Mouse (Mus musculus) forebrain, embryonic 11.5 days (tissue): ENCODE results near the gene Wdr27. TPM values are rescaled to one million over a fixed set of nuclear protein-coding genes. Genes with fewer than 3 reads are reported as not detected.

Experiments used
- ATAC-seq: fragments of 200-750 bp; cut with Nextera tagmentation; replicated peaks from 2 replicates; pipeline ENCODE4 v1.8.0; 2017; ENCODE audit warnings: moderate TSS enrichment; ENCODE audit not compliant: low FRiP score
- DNase-seq: peaks from one replicate; pipeline ENCODE4 v3.0.0-alpha.2; 2017; ENCODE audit warnings: low spot score
- H3K27ac ChIP-seq: fragments of 300-500 bp; sonication (generic); 2 replicates; pipeline ENCODE4 v1.5.1; 2014; ENCODE audit warnings: low read depth, low read length
- H3K27me3 ChIP-seq: fragments of 300-500 bp; sonication (generic); 2 replicates; pipeline ENCODE4 v1.6.1; 2014; ENCODE audit warnings: mild to moderate bottlenecking, low read length, mixed read lengths; ENCODE audit not compliant: control insufficient read depth, insufficient read depth
- H3K36me3 ChIP-seq: fragments of 300-500 bp; sonication (generic); 2 replicates; pipeline ENCODE4 v1.6.1; 2014; ENCODE audit warnings: mild to moderate bottlenecking, low read length, moderate library complexity, mixed read lengths; ENCODE audit not compliant: control insufficient read depth, insufficient read depth
- H3K4me1 ChIP-seq: fragments of 300-500 bp; sonication (generic); replicated peaks from 2 replicates; pipeline ENCODE4 v1.6.1; 2014; ENCODE audit warnings: low read length, mixed read lengths; ENCODE audit not compliant: control insufficient read depth, insufficient read depth
- H3K4me2 ChIP-seq: fragments of 300-500 bp; sonication (generic); 2 replicates; pipeline ENCODE4 v1.6.1; 2014; ENCODE audit warnings: low read depth, mild to moderate bottlenecking, low read length, moderate library complexity, mixed read lengths; ENCODE audit not compliant: severe bottlenecking
- H3K4me3 ChIP-seq: fragments of 300-500 bp; sonication (generic); 2 replicates; pipeline ENCODE4 v1.5.1; 2014; ENCODE audit warnings: low read depth, low read length
- H3K9ac ChIP-seq: fragments of 300-500 bp; sonication (generic); 2 replicates; pipeline ENCODE4 v1.6.1; 2014; ENCODE audit warnings: low read length
- H3K9me3 ChIP-seq: fragments of 300-500 bp; sonication (generic); 2 replicates; pipeline ENCODE4 v1.6.1; 2016; ENCODE audit warnings: low read length, mixed read lengths; ENCODE audit not compliant: control insufficient read depth
- WGBS: fragments of 180-500 bp; shearing (Covaris S2); extraction: QIAGEN DNeasy Blood & Tissue Kit; methylation state at CpG from one replicate; pipeline ENCODE4 v1.1.7; 2014; 5-methylcytosine and 5-hydroxymethylcytosine counted together
- polyA plus RNA-seq: library from polyadenylated mRNA; unstranded; fragments of >200 nt; fragmentation: Nextera tagmentation; extraction: Ambion mirVana; gene quantifications from 2 replicates; pipeline ENCODE4 v1.2.1, GENCODE M21; 2014

Wdr27 gene
- polyA plus RNA-seq, 1 experiment from 2014 or later, result 6.1 TPM

DNA sequence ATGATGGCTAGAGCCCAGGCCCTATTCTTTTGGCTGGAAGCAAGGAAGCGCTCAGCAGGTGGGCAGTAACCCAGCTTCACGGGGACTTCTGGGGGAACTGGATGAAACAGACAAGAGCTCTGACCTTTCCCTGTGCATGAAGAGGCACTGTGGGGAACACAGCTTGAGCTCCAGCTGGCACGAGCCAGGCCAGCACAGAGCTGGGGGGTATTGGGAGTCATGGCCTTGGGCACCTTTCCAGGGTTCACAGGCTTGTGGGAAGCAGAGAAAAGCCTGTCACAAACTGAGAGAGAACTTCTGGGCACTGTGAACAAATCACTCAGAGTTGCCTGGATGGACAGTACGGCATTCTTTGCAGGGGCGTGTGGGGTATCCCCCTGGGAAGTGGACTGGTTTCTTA lies 118.0 kb downstream of the Wdr27 start:
- no peak overlapping the region for H3K4me3 ChIP-seq
- 75% methylated on average over 5 of the region's 5 CpGs for WGBS
- no peaks in the 10 kb centered on the region for H3K36me3 ChIP-seq
- DNase-seq (no peak), ATAC-seq (no peak)
- no peak overlapping the region for H3K9ac ChIP-seq
- H3K4me2 ChIP-seq, result no peak overlapping the region
- H3K9me3 ChIP-seq, result no peaks in the 10 kb centered on the region
- no peaks in the 10 kb centered on the region for H3K27me3 ChIP-seq
- H3K4me1 ChIP-seq, result no peaks in the 10 kb centered on the region
- H3K27ac ChIP-seq, result no peak overlapping the region

- 78% methylated on average over 2 of the region's 2 CpGs for WGBS
- H3K36me3 ChIP-seq, result no peaks in the 10 kb centered on the region
- H3K4me1 ChIP-seq, result no peaks in the 10 kb centered on the region
- H3K9me3 ChIP-seq, result no peaks in the 10 kb centered on the region
- no peaks in the 10 kb centered on the region for H3K27me3 ChIP-seq
- no peak overlapping the region for H3K9ac ChIP-seq
- DNase-seq, result no peak
- H3K4me2 ChIP-seq, result no peak overlapping the region
- ATAC-seq, result no peak
- H3K4me3 ChIP-seq, result no peak overlapping the region
- H3K27ac ChIP-seq, result no peak overlapping the region
These were observed 125.0 kb downstream of the Wdr27 start for GRCm38 (mm10) chr17:14817975-14818374.

- 85% methylated on average over 3 of the region's 3 CpGs for WGBS
- no peak overlapping the region for H3K27ac ChIP-seq
- DNase-seq, result no peak
- no peaks in the 10 kb centered on the region for H3K36me3 ChIP-seq
- no peak overlapping the region for H3K4me3 ChIP-seq
- H3K4me2 ChIP-seq, result no peak overlapping the region
- no peak for ATAC-seq
- H3K9ac ChIP-seq, result no peak overlapping the region
- H3K27me3 ChIP-seq, result no peaks in the 10 kb centered on the region
- no peaks in the 10 kb centered on the region for H3K4me1 ChIP-seq
- no peaks in the 10 kb centered on the region for H3K9me3 ChIP-seq
These were observed 126.9 kb downstream of the Wdr27 start for GRCm38 (mm10) chr17:14816107-14816506.

- 84% methylated on average over 5 of the region's 5 CpGs for WGBS
- H3K9me3 ChIP-seq, result no peaks in the 10 kb centered on the region
- no peaks in the 10 kb centered on the region for H3K36me3 ChIP-seq
- H3K9ac ChIP-seq, result no peak overlapping the region
- no peaks in the 10 kb centered on the region for H3K27me3 ChIP-seq
- no peaks in the 10 kb centered on the region for H3K4me1 ChIP-seq
- no peak overlapping the region for H3K27ac ChIP-seq
- H3K4me3 ChIP-seq, result no peak overlapping the region
- ATAC-seq (no peak), DNase-seq (no peak)
- no peak overlapping the region for H3K4me2 ChIP-seq
These were observed 127.7 kb downstream of the Wdr27 start for GRCm38 (mm10) chr17:14815304-14815703.

DNA sequence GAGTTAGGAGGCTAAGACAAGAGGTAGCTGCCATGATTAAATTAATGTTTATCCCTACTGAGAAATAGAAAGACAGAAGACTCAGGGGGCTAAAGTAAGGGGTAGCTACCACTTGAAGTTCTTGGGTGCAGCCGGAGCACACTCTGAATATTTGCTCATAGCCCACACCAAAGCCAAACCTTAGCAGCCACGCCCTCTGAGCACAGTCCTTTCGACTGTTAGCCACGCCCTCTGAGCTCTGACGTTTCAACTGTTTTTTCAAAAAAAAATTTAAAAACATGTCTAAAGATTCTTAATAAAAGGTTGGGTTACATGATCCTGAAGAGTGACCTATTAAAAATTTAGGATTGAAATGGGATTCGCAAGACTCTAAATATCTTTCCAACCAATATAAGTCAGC lies 130.3 kb downstream of the Wdr27 start:
- WGBS, result 84% methylated on average over 6 of the region's 6 CpGs

GRCm38 (mm10) chr17:14812033-14812432 lies 130.9 kb downstream of the Wdr27 start:
- no peak overlapping the region for H3K27ac ChIP-seq
- no peaks in the 10 kb centered on the region for H3K4me1 ChIP-seq
- ATAC-seq (no peak), DNase-seq (no peak)
- no peaks in the 10 kb centered on the region for H3K27me3 ChIP-seq
- H3K4me2 ChIP-seq, result no peak overlapping the region
- 84% methylated on average over 8 of the region's 8 CpGs for WGBS
- H3K9me3 ChIP-seq, result no peaks in the 10 kb centered on the region
- H3K36me3 ChIP-seq, result no peaks in the 10 kb centered on the region
- H3K4me3 ChIP-seq, result no peak overlapping the region
- no peak overlapping the region for H3K9ac ChIP-seq

More for the DNA sequence above, 130.3 kb downstream of the Wdr27 start:
- Histone ChIP-seq H3K27ac (no peak overlapping the region), H3K27me3 (no peaks in the 10 kb centered on the region), H3K9ac (no peak overlapping the region), H3K36me3 (no peaks in the 10 kb centered on the region), H3K4me3 (no peak overlapping the region), H3K4me1 (no peaks in the 10 kb centered on the region), H3K9me3 (no peaks in the 10 kb centered on the region), H3K4me2 (no peak overlapping the region)
- ATAC-seq (no peak), DNase-seq (no peak)

- no peak for ATAC-seq
- WGBS, result 92% methylated on average over 7 of the region's 7 CpGs
- H3K4me1 ChIP-seq, result no peaks in the 10 kb centered on the region
- no peak overlapping the region for H3K4me2 ChIP-seq
- no peak overlapping the region for H3K4me3 ChIP-seq
- DNase-seq, result no peak
- no peak overlapping the region for H3K9ac ChIP-seq
- H3K36me3 ChIP-seq, result no peaks in the 10 kb centered on the region
- no peaks in the 10 kb centered on the region for H3K27me3 ChIP-seq
- no peak overlapping the region for H3K27ac ChIP-seq
- no peaks in the 10 kb centered on the region for H3K9me3 ChIP-seq
These were observed 136.2 kb downstream of the Wdr27 start for GRCm38 (mm10) chr17:14806808-14807207.

GRCm38 (mm10) chr17:14799243-14799642 lies 143.7 kb downstream of the Wdr27 start:
- Histone ChIP-seq H3K4me1 (no peaks in the 10 kb centered on the region), H3K27ac (no peak overlapping the region), H3K4me3 (no peak overlapping the region), H3K9me3 (no peaks in the 10 kb centered on the region), H3K4me2 (no peak overlapping the region), H3K27me3 (no peaks in the 10 kb centered on the region), H3K36me3 (no peaks in the 10 kb centered on the region), H3K9ac (no peak overlapping the region)
- DNase-seq, result no peak
- WGBS, result 91% methylated on average over 4 of the region's 4 CpGs
- ATAC-seq, result no peak

- no peak overlapping the region for H3K9ac ChIP-seq
- no peaks in the 10 kb centered on the region for H3K9me3 ChIP-seq
- no peak for ATAC-seq
- H3K4me1 ChIP-seq, result no peaks in the 10 kb centered on the region
- H3K27me3 ChIP-seq, result no peaks in the 10 kb centered on the region
- H3K4me3 ChIP-seq, result no peak overlapping the region
- no peak for DNase-seq
- no peaks in the 10 kb centered on the region for H3K36me3 ChIP-seq
- no peak overlapping the region for H3K27ac ChIP-seq
- H3K4me2 ChIP-seq, result no peak overlapping the region
- WGBS, result 95% methylated on average over 4 of the region's 4 CpGs
These were observed 147.9 kb downstream of the Wdr27 start for GRCm38 (mm10) chr17:14795074-14795473.
